Mouse (Mus musculus) heart, adult 2 months (tissue): ENCODE measurements around the gene Tmem189. TPM values are rescaled to one million over a fixed set of nuclear protein-coding genes. Genes with fewer than 3 reads are reported as not detected.

ENCODE experiments used
- DNase-seq, 2 experiments: peaks; one replicate each; pipeline ENCODE4 v3.0.0; 2021
- H3K27ac ChIP-seq: fragments of 200-600 bp; 2 replicates; pipeline ENCODE4 v1.8.1; 2022
- H3K27me3 ChIP-seq: fragments of 200-500 bp; 2 replicates; pipeline ENCODE4 v1.6.1; 2012; ENCODE audit warnings: mild to moderate bottlenecking, low read length, inconsistent platforms, mixed read lengths; ENCODE audit not compliant: control insufficient read depth, insufficient read depth
- H3K36me3 ChIP-seq: fragments of 200-500 bp; 2 replicates; pipeline ENCODE4 v1.6.1; 2012; ENCODE audit warnings: low read length, inconsistent platforms; ENCODE audit not compliant: control insufficient read depth, insufficient read depth
- H3K4me1 ChIP-seq: fragments of 200-500 bp; 2 replicates; pipeline ENCODE4 v1.6.1; 2011; ENCODE audit warnings: low read length; ENCODE audit not compliant: control insufficient read depth, insufficient read depth
- H3K4me3 ChIP-seq: fragments of 200-600 bp; 2 replicates; pipeline ENCODE4 v1.8.1; 2022
- H3K79me2 ChIP-seq: fragments of 200-500 bp; replicated peaks from 2 replicates; pipeline ENCODE4 v1.6.1; 2012; ENCODE audit warnings: mild to moderate bottlenecking, inconsistent platforms, low read length, moderate library complexity, mixed read lengths; ENCODE audit not compliant: control insufficient read depth, insufficient read depth
- H3K9ac ChIP-seq: fragments of 200-500 bp; 2 replicates; pipeline ENCODE4 v1.6.1; 2012; ENCODE audit warnings: low read depth, mild to moderate bottlenecking, control low read depth, inconsistent platforms, low read length, mixed read lengths
- CTCF ChIP-seq: fragments of 200-600 bp; IDR thresholded peaks from 2 replicates; pipeline ENCODE4 v1.8.1; 2022; ENCODE audit warnings: antibody characterized with exemption, mild to moderate bottlenecking, moderate library complexity
- EP300 ChIP-seq: fragments of 200-500 bp; IDR thresholded peaks from 2 replicates; pipeline ENCODE4 v1.6.1; 2011; ENCODE audit warnings: low read depth, low read length, control low read depth; ENCODE audit not compliant: insufficient read depth
- POLR2A ChIP-seq: fragments of 200-500 bp; IDR thresholded peaks from 2 replicates; pipeline ENCODE4 v1.6.1; 2011; ENCODE audit warnings: mild to moderate bottlenecking, low read depth, low read length, control low read depth; ENCODE audit not compliant: insufficient read depth
- WGBS: fragments of 180-500 bp; shearing (Covaris S2); methylation state at CpG from one replicate; pipeline ENCODE4 v1.1.7; 2018; 5-methylcytosine and 5-hydroxymethylcytosine counted together
- intact Hi-C: fragments of 180-260 bp; cut with DNase I; formaldehyde crosslinking; loops from one replicate; pipeline ENCODE4 v1.15.1; 2025
- polyA plus RNA-seq: library from polyadenylated mRNA; depleted of rRNA; stranded (reverse); fragments of >200 nt; gene quantifications from 2 replicates; pipeline ENCODE4 v1.2.3, GENCODE M21; 2012
- total RNA-seq, 2 experiments: library from RNA; stranded (reverse); gene quantifications; 2 replicates each; pipeline ENCODE4 v1.2.3; 2021

Tmem189 gene
- total and polyA plus RNA-seq, 3 experiments = 23.0 to 53.2 (median 26.4) TPM

GRCm38 (mm10) chr2:167725879-167726278, 36.3 kb upstream of the Tmem189 start:
- Histone ChIP-seq H3K79me2 (no peaks in the 10 kb centered on the region), H3K36me3 (no peaks in the 10 kb centered on the region), H3K4me3 (no peak overlapping the region), H3K27me3 (no peaks in the 10 kb centered on the region), H3K9ac (no peak overlapping the region), H3K4me1 (no peaks in the 10 kb centered on the region), H3K27ac (no peak overlapping the region)
- no peak for TF ChIP-seq POLR2A
- TF ChIP-seq CTCF = no peak
- no peak for TF ChIP-seq EP300
- WGBS = 92% methylated on average over 10 of the region's 10 CpGs
- no peak for DNase-seq
- intact Hi-C loops = no loop called here

DNA sequence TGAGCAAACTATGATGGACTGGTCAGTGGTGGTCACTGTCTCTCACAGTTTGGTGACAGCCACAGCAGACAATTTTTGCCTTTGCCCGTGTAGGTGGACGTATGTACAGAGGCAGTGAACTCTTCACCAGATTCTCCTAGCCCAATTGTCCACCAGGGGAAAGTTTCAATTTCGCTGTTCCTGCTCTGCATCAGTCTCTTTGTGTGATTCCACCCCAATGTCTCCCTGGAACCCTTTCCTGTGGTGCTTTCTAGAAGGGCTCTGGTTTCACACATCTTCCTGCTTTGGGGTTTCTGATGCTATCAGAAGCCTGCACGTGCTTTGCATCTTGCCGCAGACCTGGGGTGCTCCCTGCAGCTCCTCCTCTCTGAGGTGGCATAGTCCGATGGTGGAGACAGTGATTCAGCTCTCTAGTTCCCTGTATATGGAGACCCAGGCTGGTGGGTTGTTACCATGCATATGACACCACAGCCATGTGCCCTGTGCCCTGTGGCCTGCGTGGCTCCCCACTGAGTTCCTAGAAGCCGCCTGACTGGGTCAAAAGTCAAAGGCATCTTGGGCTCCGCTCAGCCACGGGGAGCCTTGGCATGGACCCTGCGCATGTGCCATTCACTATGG, 34.1 kb upstream of the Tmem189 start:
- Histone ChIP-seq H3K27ac (no peak overlapping the region), H3K4me1 (no peaks in the 10 kb centered on the region), H3K79me2 (no peaks in the 10 kb centered on the region), H3K36me3 (no peaks in the 10 kb centered on the region), H3K27me3 (no peaks in the 10 kb centered on the region), H3K4me3 (no peak overlapping the region), H3K9ac (no peak overlapping the region)
- intact Hi-C loops = no loop called here
- no peak for DNase-seq
- TF ChIP-seq EP300 (no peak), CTCF (no peak), POLR2A (no peak)
- 77% methylated on average over 11 of the region's 11 CpGs for WGBS

DNA sequence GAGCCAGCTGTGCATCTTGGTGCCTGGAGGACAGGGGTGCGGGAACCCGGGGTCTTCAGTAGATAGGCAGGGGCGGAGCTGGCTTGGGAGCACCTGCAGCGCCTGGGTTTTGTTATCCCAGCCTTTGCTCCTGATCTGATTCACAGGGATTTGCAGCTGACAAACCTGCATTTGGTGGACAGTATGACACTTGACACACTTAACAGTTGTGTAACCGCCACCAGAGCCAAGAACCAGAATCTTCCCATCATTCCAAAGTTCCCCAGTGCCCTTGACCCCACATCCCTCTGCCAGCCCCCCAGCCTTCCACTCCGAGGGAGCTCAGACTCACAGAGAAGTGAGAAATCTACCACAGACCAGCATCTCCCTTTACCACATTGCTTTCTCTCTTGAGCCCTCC, 32.9 kb upstream of the Tmem189 start:
- H3K27ac ChIP-seq = no peak overlapping the region
- no peaks in the 10 kb centered on the region for H3K36me3 ChIP-seq
- no peak for DNase-seq
- no peaks in the 10 kb centered on the region for H3K27me3 ChIP-seq
- H3K4me1 ChIP-seq = no peaks in the 10 kb centered on the region
- intact Hi-C loops = no loop called here
- H3K4me3 ChIP-seq = no peak overlapping the region
- H3K9ac ChIP-seq = no peak overlapping the region
- WGBS = 77% methylated on average over 6 of the region's 6 CpGs
- TF ChIP-seq EP300 = no peak
- TF ChIP-seq CTCF = no peak
- no peak for TF ChIP-seq POLR2A
- H3K79me2 ChIP-seq = no peaks in the 10 kb centered on the region

DNA sequence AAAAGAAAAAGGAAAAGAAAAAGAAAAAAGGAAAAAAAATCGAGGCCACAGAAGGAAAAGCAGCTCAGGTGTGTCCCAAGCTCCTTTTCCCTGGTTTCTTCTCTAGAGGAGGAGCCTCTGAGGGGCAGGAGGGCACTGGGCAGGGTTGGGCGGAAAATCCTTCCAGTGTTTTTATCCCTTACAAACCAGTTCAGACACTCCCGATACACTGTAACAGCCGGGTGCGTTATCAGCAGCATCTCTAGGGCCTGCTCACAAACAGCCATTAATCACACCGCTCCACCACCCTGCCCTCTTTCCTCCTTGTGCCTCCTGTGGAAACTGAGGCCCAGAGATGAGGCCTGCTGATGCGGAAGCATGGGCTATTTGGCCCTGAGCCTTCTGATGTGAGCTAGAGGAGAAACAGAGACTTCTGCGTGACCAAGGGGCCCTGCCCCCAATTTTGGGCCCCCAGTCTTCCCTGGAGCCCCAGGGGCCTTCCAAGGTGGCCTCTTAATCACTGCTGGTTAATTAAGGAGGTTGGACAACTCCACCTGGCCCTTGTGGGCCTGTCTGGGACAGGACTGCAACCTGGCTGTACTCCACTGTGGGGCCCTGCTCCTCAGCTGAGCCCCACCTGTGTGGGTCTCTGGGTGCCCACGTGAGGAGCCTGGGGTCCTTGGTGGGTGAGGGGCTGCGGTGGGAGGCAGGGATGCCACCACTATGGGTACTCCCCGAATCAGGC, 31.7 kb upstream of the Tmem189 start:
- Histone ChIP-seq H3K79me2 (no peaks in the 10 kb centered on the region), H3K9ac (no peak overlapping the region), H3K4me1 (no peaks in the 10 kb centered on the region), H3K27me3 (no peaks in the 10 kb centered on the region), H3K27ac (no peak overlapping the region), H3K4me3 (no peak overlapping the region), H3K36me3 (no peaks in the 10 kb centered on the region)
- intact Hi-C loops = no loop called here
- no peak for TF ChIP-seq POLR2A
- TF ChIP-seq EP300 = no peak
- no peak for TF ChIP-seq CTCF
- whole genome bisulfite sequencing = 82% methylated on average over 11 of the region's 11 CpGs
- DNase-seq = no peak

DNA sequence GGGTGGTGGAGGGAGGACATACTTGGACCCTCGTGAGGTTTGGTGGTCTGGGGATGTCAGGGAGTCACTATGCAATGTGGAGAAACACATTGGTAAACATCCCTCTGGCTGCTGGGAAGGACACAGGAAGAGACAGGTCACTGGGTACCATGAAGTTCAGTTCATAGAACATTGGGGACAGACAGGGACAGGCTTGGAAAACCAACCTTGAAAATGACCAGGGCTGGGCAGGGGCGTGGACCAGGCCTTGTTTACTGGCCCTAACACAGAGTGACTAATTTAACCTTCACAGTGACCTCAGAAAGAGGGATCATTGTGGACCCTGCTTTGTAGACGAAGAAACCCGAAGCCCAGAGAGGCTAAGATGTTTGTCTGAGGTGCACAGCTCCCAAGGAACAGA, 29.9 kb upstream of the Tmem189 start:
- intact Hi-C loops = no loop called here
- no peak overlapping the region for H3K9ac ChIP-seq
- no peaks in the 10 kb centered on the region for H3K79me2 ChIP-seq
- no peak for DNase-seq
- 79% methylated on average over 4 of the region's 4 CpGs for WGBS
- no peak overlapping the region for H3K27ac ChIP-seq
- H3K27me3 ChIP-seq = no peaks in the 10 kb centered on the region
- no peaks in the 10 kb centered on the region for H3K4me1 ChIP-seq
- no peaks in the 10 kb centered on the region for H3K36me3 ChIP-seq
- no peak overlapping the region for H3K4me3 ChIP-seq
- TF ChIP-seq POLR2A = no peak
- no peak for TF ChIP-seq EP300
- no peak for TF ChIP-seq CTCF

DNA sequence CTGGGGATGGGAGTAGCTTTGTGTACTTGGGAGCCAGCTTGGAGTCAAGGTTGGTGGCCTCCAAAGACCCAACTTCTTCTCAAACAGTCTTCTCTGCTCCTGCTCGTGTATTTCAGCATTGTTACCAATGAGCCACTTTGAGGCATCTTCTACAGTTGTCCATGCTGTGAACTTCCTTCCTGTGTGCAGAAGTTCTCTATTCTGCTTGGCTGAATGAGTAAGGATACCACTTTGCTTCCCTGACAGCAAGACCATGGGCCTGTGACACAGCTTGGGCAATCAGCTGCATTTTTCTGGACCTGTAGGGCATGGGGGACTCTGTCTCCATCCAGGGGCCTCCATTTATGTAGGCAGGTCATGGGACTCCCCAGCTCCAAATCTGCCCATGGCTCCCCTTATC, 27.6 kb upstream of the Tmem189 start:
- 44% methylated on average over 1 of the region's 1 CpGs for WGBS
- Histone ChIP-seq H3K4me1 (peaks cover 3% of the 10 kb centered on the region), H3K79me2 (no peaks in the 10 kb centered on the region), H3K27ac (no peak overlapping the region), H3K9ac (no peak overlapping the region), H3K27me3 (no peaks in the 10 kb centered on the region), H3K36me3 (no peaks in the 10 kb centered on the region), H3K4me3 (no peak overlapping the region)
- intact Hi-C loops = no loop called here
- no peak for TF ChIP-seq CTCF
- TF ChIP-seq POLR2A = no peak
- no peak for TF ChIP-seq EP300
- DNase-seq = no peak
